Mouse (Mus musculus) induced T-regulatory cell, adult 2 months (primary cell): Measurements from ENCODE around the gene Bub1b.

Experiments
- DNase-seq: peaks from one replicate; pipeline ENCODE4 v3.0.0-alpha.2; 2012; ENCODE audit warnings: low read depth

The Bub1b gene

GRCm38 (mm10) chr2:118597673-118598568, at the start of gene Bub1b:
Bub1b (plus strand) TSS chr2:118598211.
- peak; percentile 96 for DNase-seq

GRCm38 (mm10) chr2:118548421-118549221, 49.4 kb upstream of the Bub1b start:
- peak; percentile 29 for DNase-seq

GRCm38 (mm10) chr2:118549507-118550473, 48.2 kb upstream of the Bub1b start, which contains the start of gene Bmf:
Bmf (minus strand) TSS chr2:118549687.
- DNase-seq = peak; percentile 77

DNA sequence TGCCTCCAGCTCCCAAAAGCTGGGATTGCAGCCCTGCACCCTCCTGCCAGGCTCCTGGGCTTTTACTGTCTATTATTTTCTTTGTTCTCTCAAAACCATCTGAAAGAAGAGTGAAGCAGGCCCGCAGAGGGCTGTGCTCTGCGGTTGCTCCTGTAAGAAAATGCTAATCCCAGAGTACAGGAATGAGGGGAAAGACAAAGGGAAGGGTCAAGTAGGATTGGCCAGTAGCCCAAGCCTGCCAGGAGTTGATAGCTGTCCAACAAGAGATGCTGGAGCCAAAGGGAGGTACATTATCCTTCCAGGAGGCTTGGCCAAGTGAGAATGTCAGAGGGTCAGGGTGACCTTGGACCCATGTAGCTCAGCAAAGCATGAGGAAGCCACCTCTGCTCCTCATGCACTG, 46.4 kb upstream of the Bub1b start:
- DNase-seq = no peak

GRCm38 (mm10) chr2:118554356-118554990, 43.5 kb upstream of the Bub1b start:
- peak; percentile 87 for DNase-seq

DNA sequence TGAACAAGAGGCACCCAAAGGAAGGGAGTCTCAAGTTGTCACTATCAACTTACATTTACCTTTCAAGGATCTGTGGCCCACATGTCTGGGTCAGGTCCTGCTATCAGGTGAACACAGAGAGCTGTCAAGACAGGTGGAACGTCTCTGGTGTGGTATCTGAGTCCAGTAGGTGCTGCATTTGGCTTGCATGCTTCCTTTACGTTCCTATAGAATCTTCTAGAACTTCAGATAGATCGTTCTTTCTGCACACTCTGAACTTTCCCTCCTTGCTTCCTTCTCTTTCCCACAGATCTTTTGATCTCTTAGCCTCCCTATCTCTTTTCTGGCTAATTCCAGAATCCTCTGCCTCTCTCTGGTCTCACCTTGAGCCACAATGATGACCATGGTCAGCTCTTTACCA, 39.6 kb upstream of the Bub1b start:
- no peak for DNase-seq

- no peak for DNase-seq
Measured at GRCm38 (mm10) chr2:118562015-118562414, 36.0 kb upstream of the Bub1b start.

DNA sequence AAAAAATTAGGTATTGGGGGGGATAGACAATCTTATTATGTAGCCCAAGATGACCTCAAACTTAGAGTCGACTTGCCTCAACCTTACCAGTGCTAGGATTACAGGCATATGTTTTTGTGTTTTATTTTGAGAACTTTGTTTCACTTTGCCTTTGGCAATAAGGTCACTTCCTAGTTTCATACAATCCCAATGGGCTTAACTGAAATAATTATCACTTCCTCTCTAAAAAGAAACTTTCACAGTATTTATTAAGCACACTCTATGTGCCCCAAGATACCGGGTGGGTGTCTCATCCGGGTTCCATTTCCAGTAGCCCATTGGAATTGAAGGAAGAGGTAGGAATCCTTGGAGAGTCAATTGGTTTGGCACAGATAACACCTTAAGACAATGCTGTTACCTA, 35.6 kb upstream of the Bub1b start:
- DNase-seq = no peak

GRCm38 (mm10) chr2:118567179-118567578, 30.8 kb upstream of the Bub1b start:
- no peak for DNase-seq

GRCm38 (mm10) chr2:118570939-118571338, 27.1 kb upstream of the Bub1b start:
- no peak for DNase-seq

- DNase-seq = no peak
Measured at GRCm38 (mm10) chr2:118572183-118572836, 25.7 kb upstream of the Bub1b start.

- no peak for DNase-seq
Measured at GRCm38 (mm10) chr2:118573135-118573534, 24.9 kb upstream of the Bub1b start.

DNA sequence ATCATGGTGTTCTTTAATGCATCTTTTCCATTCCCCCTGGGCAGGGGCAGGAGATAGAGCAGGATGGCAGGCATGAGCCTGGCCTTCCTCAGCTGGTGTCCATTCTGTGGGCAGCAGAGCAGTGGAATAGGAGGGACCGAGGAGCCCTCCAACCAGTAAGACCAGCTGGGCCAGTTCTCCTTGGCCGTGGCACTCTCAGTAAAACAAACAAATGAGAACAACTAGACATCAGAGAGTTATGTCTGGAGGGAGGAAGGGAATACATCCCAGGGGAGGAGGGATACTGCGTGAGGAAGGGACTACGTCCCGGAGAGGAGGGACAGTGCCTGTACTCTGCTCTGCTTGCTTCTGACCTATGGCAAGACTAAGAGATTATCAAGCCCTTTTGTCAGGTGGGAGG, 12.0 kb upstream of the Bub1b start:
- no peak for DNase-seq

- DNase-seq = no peak
Measured at GRCm38 (mm10) chr2:118587686-118588085, 10.3 kb upstream of the Bub1b start.

DNA sequence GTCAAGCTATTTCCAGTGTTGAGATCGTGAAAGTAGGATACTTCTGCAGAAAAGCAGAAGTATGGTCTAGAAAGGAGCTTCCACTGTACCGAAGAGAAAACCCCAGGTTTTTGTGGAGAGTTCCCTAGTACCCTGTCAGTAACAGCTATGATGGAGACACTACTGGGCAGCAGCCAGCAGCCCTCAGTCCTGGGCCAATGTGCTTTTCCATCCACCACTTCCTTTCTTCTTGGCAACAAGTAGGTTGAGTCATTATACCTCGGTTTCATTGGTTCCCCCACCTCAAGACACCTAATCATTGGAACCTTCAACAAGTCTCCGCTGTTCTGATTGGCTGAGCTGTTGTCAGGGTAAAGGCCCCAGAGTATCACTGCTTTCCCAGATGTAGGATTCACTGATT, 6.9 kb upstream of the Bub1b start:
- DNase-seq = no peak

DNA sequence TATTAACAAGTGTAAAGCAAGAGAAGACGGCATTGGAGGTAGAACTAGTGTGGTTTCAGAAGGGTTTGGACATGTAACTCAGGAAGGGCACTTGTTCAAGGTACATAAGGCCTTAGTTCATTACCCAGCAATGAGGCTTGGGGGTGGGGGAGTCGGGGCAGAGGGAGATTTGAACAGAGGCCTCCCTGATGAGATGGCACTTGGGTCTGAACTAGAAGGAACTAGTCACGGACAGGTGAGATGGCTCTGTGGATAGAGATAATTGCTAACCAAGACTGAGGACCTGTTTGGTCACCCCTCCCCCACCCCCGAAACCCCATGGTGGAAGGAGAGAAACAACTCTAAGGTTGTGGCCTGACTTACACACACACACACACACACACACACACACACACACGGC, 1.1 kb downstream of the Bub1b start:
- DNase-seq = peak; percentile 44

GRCm38 (mm10) chr2:118601599-118602263, 3.7 kb downstream of the Bub1b start:
- no peak for DNase-seq

DNA sequence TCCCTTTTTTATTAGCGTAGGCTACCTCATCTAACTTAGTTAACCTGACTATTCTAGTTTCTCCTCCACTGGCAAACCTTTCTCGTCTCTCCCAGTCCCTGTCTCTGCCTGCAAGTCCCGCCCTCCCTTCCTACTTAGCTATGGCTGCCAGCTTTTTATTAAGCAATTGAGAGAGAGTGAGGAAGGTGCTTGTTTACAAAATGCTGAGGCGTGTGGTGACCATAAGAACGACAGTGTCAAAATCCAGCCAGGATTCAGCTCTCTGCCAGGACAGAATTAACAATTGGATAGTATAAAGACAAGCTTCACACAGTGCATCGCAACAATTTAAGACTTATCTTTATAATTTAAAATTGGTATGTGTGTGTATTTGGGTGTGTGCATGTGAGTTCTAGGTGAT, 6.1 kb downstream of the Bub1b start:
- no peak for DNase-seq

DNA sequence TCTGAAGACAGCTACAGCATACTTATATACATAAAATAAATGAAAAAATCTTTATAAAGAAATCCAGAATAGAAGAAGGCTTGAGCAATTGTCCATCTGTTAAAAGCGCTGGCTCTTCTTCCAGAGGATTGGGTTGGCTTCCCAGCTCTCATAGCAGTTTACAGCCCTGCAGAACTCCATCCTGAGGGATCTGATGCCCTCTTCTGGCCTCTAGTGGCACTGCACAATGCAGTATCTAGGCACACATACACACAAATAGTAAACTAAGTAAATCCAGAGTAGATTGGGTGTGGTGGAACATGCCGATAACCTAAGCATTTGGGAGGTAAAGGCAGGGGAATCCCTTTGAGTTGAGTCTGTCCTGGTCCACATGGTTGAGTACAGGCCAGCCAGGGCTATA, 8.0 kb downstream of the Bub1b start:
- DNase-seq = peak; percentile 70

DNA sequence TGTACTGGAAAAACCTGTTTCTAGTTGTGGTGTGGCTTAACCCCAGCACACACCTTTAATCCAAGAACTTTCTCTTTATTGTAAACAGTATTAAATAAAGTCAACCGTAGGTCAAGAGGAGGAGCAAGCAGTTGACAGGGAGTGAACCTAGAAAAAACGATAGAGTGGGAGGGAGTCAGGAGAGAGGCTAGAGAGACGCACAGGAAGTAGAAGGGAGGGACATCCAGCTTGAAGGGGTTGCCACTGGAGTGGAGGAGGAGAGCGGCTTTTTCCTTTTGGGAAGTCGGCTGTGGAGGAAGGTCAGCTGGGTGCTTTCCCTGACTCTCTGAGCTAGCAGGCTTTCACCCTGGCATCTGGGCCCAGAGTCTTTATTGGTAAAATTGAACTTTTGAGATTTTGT, 9.0 kb downstream of the Bub1b start:
- no peak for DNase-seq
